In genomic region chr2:93339373-93340106, GRCm38 (mm10) we compare ENCODE assay signal across 15 mouse cellular contexts. TPM values are rescaled to one million over a fixed set of nuclear protein-coding genes. Genes with fewer than 3 reads are reported as not detected.
DNase-seq lines count a peak whose midpoint lies in the region; ATAC-seq and TF ChIP-seq lines count a peak whose summit lies in the region.
"Had no signal": no experiment of that assay in that cellular context is flagged by ENCODE, and none has a peak within 500 bp of the region (broad histone marks: within the 10 kb centered on the region; RNA-seq: fewer than 3 reads in every experiment).

No protein-coding gene starts in this region.

- peaks cover 3% of the 10 kb centered on the region; the same call in 1 of the 2 replicates for H3K9me3 ChIP-seq in hindbrain, embryonic 10.5 days
- H3K9me3 ChIP-seq in hindbrain, embryonic 16.5 days (ENCODE audit: control insufficient read depth, low read length), result no peaks in the 10 kb centered on the region
- H3K9me3 ChIP-seq in embryonic facial prominence, embryonic 14.5 days (ENCODE audit: control insufficient read depth, low read length), result no peaks in the 10 kb centered on the region
- H3K9me3 ChIP-seq in midbrain, embryonic 15.5 days, result no peaks in the 10 kb centered on the region
- H3K9me3 ChIP-seq: liver, embryonic 12.5 days had no signal

- H3K36me3 ChIP-seq in hindbrain, embryonic 10.5 days, result no peaks in the 10 kb centered on the region
- H3K36me3 ChIP-seq in hindbrain, embryonic 16.5 days (ENCODE audit: control insufficient read depth, insufficient read depth, low read length), result no peaks in the 10 kb centered on the region
- H3K36me3 ChIP-seq in embryonic facial prominence, embryonic 14.5 days (ENCODE audit: control insufficient read depth, insufficient read depth, low read length), result no peaks in the 10 kb centered on the region
- H3K36me3 ChIP-seq in midbrain, embryonic 15.5 days (replicated peaks), result no peaks in the 10 kb centered on the region
- H3K36me3 ChIP-seq: liver, embryonic 12.5 days had no signal

- H3K4me3 ChIP-seq in hindbrain, embryonic 10.5 days, result no peak overlapping the region
- no peak overlapping the region for H3K4me3 ChIP-seq in hindbrain, embryonic 16.5 days (ENCODE audit: low read length)
- H3K4me3 ChIP-seq in embryonic facial prominence, embryonic 14.5 days (ENCODE audit: low read depth, low read length), result no peak overlapping the region
- H3K4me3 ChIP-seq in lung, adult 2 months (replicated peaks; ENCODE audit: extremely low read depth, low read depth, low read length), result no peak overlapping the region
- no peak overlapping the region for H3K4me3 ChIP-seq in midbrain, embryonic 15.5 days
- H3K4me3 ChIP-seq: erythroblast, embryonic 14.5 days; liver, embryonic 12.5 days had no signal

- DNase-seq in hindbrain, embryonic 10.5 days (ENCODE audit: low spot score), result no peak
- peak; percentile 70 for DNase-seq in embryonic facial prominence, embryonic 14.5 days (ENCODE audit: low spot score)
- peak; percentile 27 for DNase-seq in lung, adult 2 months
- DNase-seq in spleen, postnatal 36 days (ENCODE audit: low spot score in 2 of 2), result no peak
- DNase-seq in T-cell, adult 2 months (ENCODE audit: low spot score), result no peak
- DNase-seq: adrenal gland, adult 8-10 months; heart, adult 11 months; heart, postnatal 36 days; right cerebral cortex, postnatal 25 days; thymus, adult 2 months had no signal

- ATAC-seq in hindbrain, embryonic 16.5 days, result no peak
- ATAC-seq in embryonic facial prominence, embryonic 14.5 days (ENCODE audit: low read depth), result peak; percentile 50
- peak; percentile 68; the same call in 1 of the 2 replicates for ATAC-seq in midbrain, embryonic 15.5 days (replicated peaks)
- no peak for ATAC-seq in granulocyte monocyte progenitor cell, adult 5-6 weeks (replicated peaks; ENCODE audit: poor library complexity, severe bottlenecking)
- ATAC-seq: liver, embryonic 12.5 days had no signal

- no peak for TF ChIP-seq POLR2A in lung, adult 2 months (IDR thresholded peaks at IDR 0.05; ENCODE audit: borderline replicate concordance, extremely low read depth, low read depth, low read length)

- no peak overlapping the region for H3K4me2 ChIP-seq in hindbrain, embryonic 16.5 days (ENCODE audit: low read length)
- no peak overlapping the region for H3K4me2 ChIP-seq in embryonic facial prominence, embryonic 14.5 days (ENCODE audit: low read depth, low read length)
- no peak overlapping the region for H3K4me2 ChIP-seq in midbrain, embryonic 15.5 days
- H3K4me2 ChIP-seq: liver, embryonic 12.5 days had no signal

- H3K9ac ChIP-seq in hindbrain, embryonic 16.5 days (ENCODE audit: low read depth, low read length), result no peak overlapping the region
- H3K9ac ChIP-seq in embryonic facial prominence, embryonic 14.5 days (ENCODE audit: low read depth, low read length), result no peak overlapping the region
- no peak overlapping the region for H3K9ac ChIP-seq in midbrain, embryonic 15.5 days
- H3K9ac ChIP-seq: liver, embryonic 12.5 days had no signal

- 64% methylated on average over 9 of the region's 9 CpGs for WGBS in hindbrain, embryonic 10.5 days
- WGBS in hindbrain, embryonic 16.5 days, result 31% methylated on average over 9 of the region's 9 CpGs
- 61% methylated on average over 9 of the region's 9 CpGs for WGBS in embryonic facial prominence, embryonic 14.5 days
- 46% methylated on average over 9 of the region's 9 CpGs for WGBS in lung, adult 2 months
- WGBS in midbrain, embryonic 15.5 days, result 38% methylated on average over 9 of the region's 9 CpGs

- peak overlapping the region; percentile 24 for H3K27ac ChIP-seq in hindbrain, embryonic 10.5 days
- no peak overlapping the region for H3K27ac ChIP-seq in hindbrain, embryonic 16.5 days (ENCODE audit: low read depth, low read length)
- no peak overlapping the region for H3K27ac ChIP-seq in embryonic facial prominence, embryonic 14.5 days (replicated peaks; ENCODE audit: low read depth, low read length)
- peak overlapping the region; percentile 43 for H3K27ac ChIP-seq in midbrain, embryonic 15.5 days
- H3K27ac ChIP-seq: liver, embryonic 12.5 days had no signal

- TF ChIP-seq CTCF in lung, adult 2 months (IDR thresholded peaks at IDR 0.05; ENCODE audit: insufficient read depth, low read length), result no peak

- H3K4me1 ChIP-seq in hindbrain, embryonic 10.5 days (replicated peaks), result peaks cover 31% of the 10 kb centered on the region
- peaks cover 10% of the 10 kb centered on the region for H3K4me1 ChIP-seq in hindbrain, embryonic 16.5 days (ENCODE audit: control insufficient read depth, insufficient read depth, low read depth, low read length)
- H3K4me1 ChIP-seq in embryonic facial prominence, embryonic 14.5 days (ENCODE audit: control insufficient read depth, insufficient read depth, low read length), result 0 out of 2 replicates have a peak, but pooled peaks cover 2% of the 10 kb centered on the region
- H3K4me1 ChIP-seq in lung, adult 2 months (ENCODE audit: control insufficient read depth, insufficient read depth, low read length), result peaks cover 6% of the 10 kb centered on the region
- peaks cover 14% of the 10 kb centered on the region for H3K4me1 ChIP-seq in midbrain, embryonic 15.5 days

- H3K27me3 ChIP-seq in hindbrain, embryonic 10.5 days (ENCODE audit: insufficient read depth, poor library complexity, severe bottlenecking), result peaks cover 14% of the 10 kb centered on the region
- H3K27me3 ChIP-seq in hindbrain, embryonic 16.5 days (replicated peaks; ENCODE audit: control insufficient read depth, insufficient read depth, low read length), result no peaks in the 10 kb centered on the region
- H3K27me3 ChIP-seq in embryonic facial prominence, embryonic 14.5 days (replicated peaks; ENCODE audit: control insufficient read depth, insufficient read depth, low read length), result no peaks in the 10 kb centered on the region
- H3K27me3 ChIP-seq in midbrain, embryonic 15.5 days (replicated peaks), result no peaks in the 10 kb centered on the region

RNA-seq across cellular contexts. Expression of gene Tspan18, which starts 5.2 kb away (rescaled TPM):
- 48.6 and 55.1 TPM in 2 replicates for polyA plus RNA-seq in hindbrain, embryonic 10.5 days (2016; fragmentation: Nextera tagmentation; extraction: Ambion mirVana)
- 15.7 and 24.2 TPM in 2 replicates for polyA plus RNA-seq in hindbrain, embryonic 16.5 days (2015; fragmentation: Nextera tagmentation; extraction: Ambion mirVana)
- polyA plus RNA-seq in embryonic facial prominence, embryonic 14.5 days (2014; fragmentation: Nextera tagmentation; extraction: Ambion mirVana), result 31.2 and 34.5 TPM in 2 replicates
- polyA plus RNA-seq in lung, adult 2 months (2012; rRNA removed), result 158 and 172 TPM in 2 replicates
- polyA plus RNA-seq in midbrain, embryonic 15.5 days (2015; fragmentation: Nextera tagmentation; extraction: Ambion mirVana), result 20.1 and 22.6 TPM in 2 replicates
- total RNA-seq in granulocyte monocyte progenitor cell, adult 5-6 weeks (2014; fragmentation: Nextera tagmentation), result 0.26 TPM in 1 of 2 replicates, not detected in the other
- not detected in 2 replicates for total RNA-seq in granulocyte monocyte progenitor cell, adult 5-6 weeks (2017)

Comparison
In these comparisons a context has a peak if more than half of its experiments do, and no peak if none do; other contexts are left out.
1. H3K27ac ChIP-seq: peak in hindbrain, embryonic 10.5 days (single experiment) and midbrain, embryonic 15.5 days (single experiment); none in hindbrain, embryonic 16.5 days (single experiment) and embryonic facial prominence, embryonic 14.5 days (single experiment).
2. DNase-seq: peak in embryonic facial prominence, embryonic 14.5 days (single experiment) and lung, adult 2 months (single experiment); none in hindbrain, embryonic 10.5 days (single experiment), spleen, postnatal 36 days (0 of 2) and T-cell, adult 2 months (single experiment).
3. ATAC-seq: peak in embryonic facial prominence, embryonic 14.5 days (single experiment) and midbrain, embryonic 15.5 days (single experiment); none in hindbrain, embryonic 16.5 days (single experiment) and granulocyte monocyte progenitor cell, adult 5-6 weeks (single experiment).